Mouse (Mus musculus) liver, embryonic 12.5 days (tissue): Measurements from ENCODE around the gene Tead1. TPM values are rescaled to one million over a fixed set of nuclear protein-coding genes. Genes with fewer than 3 reads are reported as not detected.

Source experiments
- ATAC-seq: fragments of 200-750 bp; cut with Nextera tagmentation; 2 replicates; pipeline ENCODE4 v1.8.0; 2017; ENCODE audit warnings: moderate number of reproducible peaks, mild to moderate bottlenecking, moderate library complexity
- H3K27ac ChIP-seq: fragments of 300-500 bp; sonication (generic); 2 replicates; pipeline ENCODE4 v1.5.1; 2016; ENCODE audit warnings: mild to moderate bottlenecking
- H3K27me3 ChIP-seq: fragments of 300-500 bp; sonication (generic); replicated peaks from 2 replicates; pipeline ENCODE4 v1.6.1; 2016; ENCODE audit warnings: mild to moderate bottlenecking, moderate library complexity
- H3K36me3 ChIP-seq: fragments of 300-500 bp; sonication (generic); 2 replicates; pipeline ENCODE4 v1.6.1; 2016; ENCODE audit warnings: mild to moderate bottlenecking, moderate library complexity
- H3K4me1 ChIP-seq: fragments of 300-500 bp; sonication (generic); 2 replicates; pipeline ENCODE4 v1.6.1; 2016
- H3K4me2 ChIP-seq: fragments of 300-500 bp; sonication (generic); 2 replicates; pipeline ENCODE4 v1.6.1; 2016; ENCODE audit warnings: mild to moderate bottlenecking, moderate library complexity
- H3K4me3 ChIP-seq: fragments of 300-500 bp; sonication (generic); 2 replicates; pipeline ENCODE4 v1.5.1; 2016; ENCODE audit warnings: mild to moderate bottlenecking, moderate library complexity
- H3K9ac ChIP-seq: fragments of 300-500 bp; sonication (generic); 2 replicates; pipeline ENCODE4 v1.6.1; 2016; ENCODE audit warnings: mild to moderate bottlenecking, moderate library complexity
- H3K9me3 ChIP-seq: fragments of 300-500 bp; sonication (generic); replicated peaks from 2 replicates; pipeline ENCODE4 v1.6.1; 2016; ENCODE audit warnings: mild to moderate bottlenecking, moderate library complexity
- WGBS: fragments of 180-500 bp; shearing (Covaris S2); methylation state at CpG from one replicate; pipeline ENCODE4 v1.1.7; 2016; ENCODE audit not compliant: insufficient replicate concordance; 5-methylcytosine and 5-hydroxymethylcytosine counted together
- polyA plus RNA-seq: library from polyadenylated mRNA; unstranded; fragments of >200 nt; fragmentation: Nextera tagmentation; extraction: Ambion mirVana; gene quantifications from 2 replicates; pipeline ENCODE4 v1.2.1, GENCODE M21; 2016

The Tead1 gene
- polyA plus RNA-seq, 1 experiment from 2014 or later = 5.2 TPM

DNA sequence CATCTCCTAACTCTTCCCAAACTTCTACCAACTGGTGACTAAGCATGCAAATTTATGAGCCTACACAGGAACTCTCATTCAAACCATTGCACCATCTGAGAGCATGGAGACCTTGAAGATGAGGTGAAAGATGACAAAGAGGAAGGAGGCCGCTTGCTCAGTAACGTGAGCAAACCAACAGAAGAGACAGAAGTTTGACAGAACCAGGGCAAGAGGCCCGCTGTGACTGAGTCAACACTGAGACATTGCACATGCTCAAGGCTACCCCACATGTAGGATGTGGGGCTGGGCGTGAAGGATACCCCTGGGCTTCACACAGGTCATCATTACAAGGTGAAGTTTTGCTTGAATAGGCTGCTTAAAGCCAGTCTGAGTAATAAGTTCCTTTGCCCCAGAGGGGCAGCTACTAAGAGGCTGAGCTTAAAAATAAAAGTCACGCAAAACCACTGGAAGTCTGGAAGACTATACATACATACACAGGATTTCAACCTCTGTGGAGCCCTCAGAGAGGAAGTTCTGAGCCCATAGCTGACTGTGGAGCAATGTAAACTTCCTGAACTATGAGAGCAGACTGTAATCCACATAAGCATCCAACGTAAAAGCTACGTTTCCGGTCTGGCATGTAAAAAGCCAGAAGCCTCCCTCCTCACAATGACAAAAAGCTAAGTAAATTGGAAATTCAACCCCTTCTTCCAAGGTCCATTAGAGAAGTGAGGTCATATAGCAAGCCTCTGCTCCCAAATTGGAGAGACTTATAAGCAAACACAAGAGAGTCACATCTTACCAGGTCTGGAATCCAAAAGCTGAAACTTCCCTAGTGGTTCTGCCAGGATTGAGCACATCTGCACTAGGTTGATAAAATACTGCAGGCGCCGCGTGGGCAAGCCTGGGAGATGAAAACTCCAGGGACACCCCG lies 16.5 kb upstream of the Tead1 start:
- H3K9me3 ChIP-seq = peaks cover 3% of the 10 kb centered on the region; the same call in 1 of the 2 replicates
- no peak overlapping the region for H3K9ac ChIP-seq
- H3K27ac ChIP-seq = peak overlapping the region; percentile 62
- H3K36me3 ChIP-seq = no peaks in the 10 kb centered on the region
- H3K4me1 ChIP-seq = no peaks in the 10 kb centered on the region
- no peaks in the 10 kb centered on the region for H3K27me3 ChIP-seq
- 40% methylated on average over 12 of the region's 12 CpGs for WGBS
- no peak for ATAC-seq
- H3K4me3 ChIP-seq = no peak overlapping the region
- H3K4me2 ChIP-seq = no peak overlapping the region

DNA sequence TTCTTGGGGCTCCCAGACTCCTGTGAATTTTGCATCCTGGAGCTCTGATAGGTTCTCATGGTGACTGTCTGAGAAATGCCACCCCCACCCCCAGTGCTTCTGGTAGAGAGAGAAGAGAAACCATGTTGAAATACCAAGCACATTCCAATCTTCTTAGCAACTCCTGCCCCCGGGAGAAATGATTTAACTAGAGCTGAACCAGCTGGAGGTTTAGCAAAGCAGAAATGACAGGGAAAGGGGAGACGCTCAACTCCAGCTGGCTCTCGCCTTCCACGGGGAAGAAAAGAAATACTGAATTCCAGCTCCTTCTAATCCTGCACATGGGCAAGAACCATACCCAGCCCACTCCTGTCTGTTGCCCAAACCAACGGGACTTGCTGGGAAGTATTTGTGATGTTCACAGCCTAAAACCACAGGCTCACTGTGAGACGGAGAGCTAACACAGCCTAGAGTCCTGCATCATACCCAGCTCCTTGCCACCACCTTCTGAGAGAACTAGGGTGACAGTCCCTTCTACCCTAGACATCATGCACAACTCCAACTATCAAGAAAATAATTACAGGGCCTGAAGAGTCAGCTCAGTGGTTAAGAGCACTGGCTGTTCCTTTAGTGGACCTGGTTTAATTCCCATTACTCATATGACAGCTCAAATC lies 15.7 kb upstream of the Tead1 start:
- no peak overlapping the region for H3K4me3 ChIP-seq
- WGBS = 33% methylated on average over 6 of the region's 6 CpGs
- ATAC-seq = no peak
- H3K4me1 ChIP-seq = no peaks in the 10 kb centered on the region
- H3K27ac ChIP-seq = peak overlapping the region; percentile 62
- no peaks in the 10 kb centered on the region for H3K27me3 ChIP-seq
- H3K36me3 ChIP-seq = no peaks in the 10 kb centered on the region
- no peak overlapping the region for H3K4me2 ChIP-seq
- peaks cover 3% of the 10 kb centered on the region; the same call in 1 of the 2 replicates for H3K9me3 ChIP-seq
- no peak overlapping the region for H3K9ac ChIP-seq

DNA sequence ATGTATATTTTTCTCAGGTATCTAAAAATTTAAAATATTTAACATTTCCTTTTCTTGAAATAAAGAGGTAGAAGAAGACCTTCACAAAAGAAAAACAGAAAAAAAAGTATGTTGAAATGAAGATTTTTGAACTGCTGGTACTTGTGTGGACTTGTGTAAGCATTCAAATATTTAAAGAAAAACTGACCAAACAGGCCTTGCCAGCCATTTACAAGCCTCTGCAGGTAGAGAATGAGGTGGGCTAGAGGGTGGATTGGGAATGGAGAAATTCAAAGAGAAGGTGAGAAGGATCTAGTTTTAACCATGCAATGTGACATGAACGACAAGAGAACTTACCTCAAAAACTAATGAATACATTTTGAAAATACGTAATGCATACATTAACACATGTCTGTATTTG lies 9.1 kb upstream of the Tead1 start:
- no peaks in the 10 kb centered on the region for H3K4me1 ChIP-seq
- ATAC-seq = no peak
- no peak overlapping the region for H3K9ac ChIP-seq
- 52% methylated on average over 2 of the region's 2 CpGs for WGBS
- H3K27me3 ChIP-seq = peaks cover 5% of the 10 kb centered on the region; the same call in 1 of the 2 replicates
- H3K4me2 ChIP-seq = no peak overlapping the region
- H3K9me3 ChIP-seq = 0 out of 2 replicates have a peak, but pooled peaks cover under 1% of the 10 kb centered on the region
- H3K36me3 ChIP-seq = no peaks in the 10 kb centered on the region
- no peak overlapping the region for H3K4me3 ChIP-seq
- H3K27ac ChIP-seq = no peak overlapping the region

DNA sequence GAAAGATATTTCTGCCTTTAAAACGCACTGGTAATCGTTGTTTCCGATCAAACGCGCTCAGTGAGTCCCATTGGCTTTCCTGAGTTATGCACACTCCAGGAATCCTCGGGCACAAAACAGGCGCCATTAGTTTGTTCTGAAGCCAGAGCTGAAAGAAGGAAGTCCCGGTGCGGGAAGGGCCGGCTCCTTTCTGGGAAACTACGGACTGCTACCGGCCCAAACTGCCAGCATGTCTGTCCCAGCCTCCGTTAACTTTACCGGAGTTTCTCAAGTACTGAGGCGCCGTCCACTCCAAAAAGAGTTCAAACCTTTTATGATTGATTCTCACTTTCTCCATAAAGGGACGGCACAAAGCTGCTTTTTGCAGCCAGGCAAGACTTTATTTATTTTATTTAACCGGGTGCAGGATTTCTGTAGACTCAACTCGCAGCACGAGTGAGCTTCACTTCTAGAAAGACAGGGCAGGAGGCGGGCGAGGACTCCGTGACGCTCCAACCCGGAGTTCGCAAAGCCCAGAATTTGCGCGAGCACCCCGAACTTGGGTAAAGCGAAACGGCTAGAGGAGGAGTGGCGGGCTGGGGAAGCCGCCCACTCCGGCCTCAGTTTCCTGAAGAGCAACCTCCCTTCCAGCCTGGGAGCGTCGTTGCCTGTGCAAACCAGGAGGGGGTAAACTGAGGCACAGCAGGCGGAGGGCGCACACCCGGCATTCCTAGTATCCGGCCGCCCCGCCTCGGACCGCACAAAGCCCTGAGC lies 524 bp upstream of the Tead1 start:
- peak overlapping the region; percentile 39; the same call in 1 of the 2 replicates for H3K9ac ChIP-seq
- peak overlapping the region; percentile 56 for H3K27ac ChIP-seq

DNA sequence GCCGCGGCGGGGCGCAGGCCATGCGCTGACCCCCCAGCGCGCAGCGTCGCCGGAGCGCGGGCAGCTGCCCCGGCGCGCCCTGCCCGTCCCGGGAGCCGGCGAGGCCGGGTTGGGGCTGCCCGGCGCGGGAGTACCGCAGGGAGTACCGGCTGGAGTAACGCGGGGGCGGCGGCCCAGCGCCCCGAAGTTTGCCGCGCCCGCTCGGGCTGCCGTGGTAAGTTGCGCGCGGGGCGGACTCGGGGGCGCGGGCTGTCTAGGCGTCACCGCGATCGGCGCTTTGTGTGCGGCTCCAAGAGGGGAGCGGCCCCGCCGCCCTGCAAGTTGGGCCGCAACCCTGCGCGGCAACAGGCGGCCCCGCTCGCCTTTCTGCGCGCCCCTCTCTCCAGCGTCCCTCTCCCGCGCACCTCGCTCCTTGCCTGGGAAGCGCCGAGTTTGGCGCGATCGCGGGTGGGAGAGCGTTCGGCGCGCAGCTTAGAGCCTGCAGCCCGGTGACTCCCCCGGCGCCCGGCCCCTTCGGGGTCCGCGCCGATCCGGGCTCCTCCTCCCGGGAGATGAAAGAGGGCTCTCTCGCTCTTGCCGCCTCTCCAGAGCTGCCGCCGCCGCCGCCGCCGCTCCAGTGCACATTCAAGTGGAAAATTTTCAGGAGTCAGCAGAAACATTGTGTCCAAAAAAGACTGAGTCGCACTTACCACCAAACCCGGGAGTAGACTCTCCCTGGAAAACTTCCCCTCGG lies 561 bp downstream of the Tead1 start:
- Histone ChIP-seq H3K4me2 (peak overlapping the region; percentile 71), H3K9ac (peak overlapping the region; percentile 59), H3K36me3 (no peaks in the 10 kb centered on the region), H3K9me3 (0 out of 2 replicates have a peak, but pooled peaks cover 2% of the 10 kb centered on the region), H3K4me3 (peak overlapping the region; percentile 62), H3K27ac (peak overlapping the region; percentile 73), H3K4me1 (peaks cover 8% of the 10 kb centered on the region), H3K27me3 (peaks cover 84% of the 10 kb centered on the region)
- peak; percentile 32; the same call in 1 of the 2 replicates for ATAC-seq
- under 1% methylated on average over 75 of the region's 95 CpGs for WGBS

More for the DNA sequence above, 524 bp upstream of the Tead1 start:
- Histone ChIP-seq H3K4me2 (peak overlapping the region; percentile 71), H3K36me3 (no peaks in the 10 kb centered on the region), H3K4me3 (peak overlapping the region; percentile 62), H3K27me3 (peaks cover 80% of the 10 kb centered on the region), H3K9me3 (0 out of 2 replicates have a peak, but pooled peaks cover 2% of the 10 kb centered on the region), H3K4me1 (peaks cover 8% of the 10 kb centered on the region)
- 1% methylated on average over 37 of the region's 44 CpGs for WGBS
- no peak for ATAC-seq

DNA sequence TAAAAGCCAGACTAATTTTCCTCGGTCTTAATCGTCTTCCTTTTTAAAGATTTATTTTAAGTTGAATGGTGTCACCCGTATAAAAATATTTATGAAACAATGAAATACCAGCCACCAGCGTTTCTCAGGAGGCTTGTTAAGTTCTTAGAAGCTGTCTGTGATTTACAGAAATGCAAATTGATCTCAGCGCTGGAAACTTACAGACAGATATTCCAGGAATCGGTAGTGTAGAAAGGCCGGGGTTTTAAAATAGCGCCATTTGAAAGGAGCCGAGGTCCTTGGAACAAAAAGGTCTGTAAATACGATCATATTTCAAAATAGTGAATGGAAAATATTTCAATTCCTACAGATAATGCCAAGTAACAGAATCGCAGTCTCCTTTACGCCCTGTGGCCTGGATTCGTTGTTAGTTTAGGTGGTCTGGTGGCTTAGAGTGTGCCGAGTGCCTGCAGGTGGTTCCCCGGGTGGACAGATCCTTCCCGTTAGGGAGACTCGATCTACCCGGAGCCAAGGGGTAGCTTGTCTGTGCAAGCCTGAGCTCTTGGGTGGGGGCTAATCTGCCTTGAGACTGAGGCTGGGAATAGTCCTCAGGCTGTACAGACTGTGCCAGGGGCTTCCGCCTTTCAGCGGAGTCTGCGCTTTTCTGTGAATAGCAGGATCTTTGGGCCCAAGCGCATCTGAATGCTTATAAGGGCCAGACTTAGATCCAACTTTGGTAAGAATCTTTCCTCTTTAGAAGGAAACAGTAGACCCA lies 1.6 kb downstream of the Tead1 start:
- ATAC-seq = no peak
- peak overlapping the region; percentile 71 for H3K4me2 ChIP-seq
- H3K9ac ChIP-seq = peak overlapping the region; percentile 44
- H3K9me3 ChIP-seq = no peaks in the 10 kb centered on the region
- WGBS = 4% methylated on average over 22 of the region's 22 CpGs
- no peak overlapping the region for H3K27ac ChIP-seq
- no peaks in the 10 kb centered on the region for H3K36me3 ChIP-seq
- H3K4me1 ChIP-seq = peaks cover 18% of the 10 kb centered on the region
- H3K27me3 ChIP-seq = peaks cover 94% of the 10 kb centered on the region
- peak overlapping the region; percentile 62 for H3K4me3 ChIP-seq

DNA sequence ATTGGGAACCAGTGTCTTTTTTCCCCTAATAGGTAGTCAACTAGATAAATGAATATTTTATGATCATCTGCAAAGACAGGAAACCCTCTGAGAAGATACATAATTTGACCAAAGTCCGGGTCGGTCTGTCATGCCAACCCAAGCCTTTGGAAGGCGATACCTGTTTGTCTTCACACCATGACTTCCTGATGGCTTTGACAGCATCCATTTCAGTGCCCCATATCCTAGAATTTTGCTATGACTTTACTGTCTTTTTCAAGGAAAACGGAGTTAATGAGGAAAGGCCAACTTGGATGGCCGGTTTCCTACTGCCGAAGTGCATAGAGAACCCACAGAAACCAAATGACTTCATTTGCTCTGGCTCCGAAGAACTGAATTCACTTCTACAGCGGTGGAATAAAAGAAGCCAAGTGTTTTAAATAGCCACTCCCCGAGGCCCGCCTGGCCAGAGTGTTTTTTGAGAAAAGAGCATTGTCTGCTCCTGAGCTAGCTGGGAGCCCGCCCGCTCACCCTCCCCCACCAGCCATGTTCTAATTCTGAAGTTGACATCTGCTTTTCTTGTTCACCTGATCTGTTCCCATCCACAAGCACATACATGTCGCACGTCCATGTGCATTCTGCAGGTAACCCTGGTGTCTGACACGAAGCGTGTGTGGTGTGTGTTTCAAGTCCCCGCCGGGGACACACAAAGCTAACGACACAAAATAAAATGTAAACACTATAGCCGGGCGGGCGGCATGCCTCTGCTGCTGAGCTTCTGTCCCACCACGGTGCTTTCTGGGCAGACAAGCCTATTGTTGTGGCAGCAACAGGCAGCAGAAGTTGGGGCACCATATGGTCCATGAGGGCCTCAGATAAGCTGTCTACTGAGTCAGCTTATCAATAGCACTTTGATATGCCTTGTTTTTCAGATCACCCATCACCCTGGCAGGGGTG lies 5.8 kb downstream of the Tead1 start:
- Histone ChIP-seq H3K9ac (no peak overlapping the region), H3K27me3 (peaks cover 92% of the 10 kb centered on the region), H3K4me2 (peak overlapping the region; percentile 30), H3K36me3 (no peaks in the 10 kb centered on the region), H3K9me3 (no peaks in the 10 kb centered on the region), H3K27ac (no peak overlapping the region), H3K4me1 (peaks cover 10% of the 10 kb centered on the region), H3K4me3 (no peak overlapping the region)
- no peak for ATAC-seq
- 15% methylated on average over 23 of the region's 23 CpGs for WGBS

DNA sequence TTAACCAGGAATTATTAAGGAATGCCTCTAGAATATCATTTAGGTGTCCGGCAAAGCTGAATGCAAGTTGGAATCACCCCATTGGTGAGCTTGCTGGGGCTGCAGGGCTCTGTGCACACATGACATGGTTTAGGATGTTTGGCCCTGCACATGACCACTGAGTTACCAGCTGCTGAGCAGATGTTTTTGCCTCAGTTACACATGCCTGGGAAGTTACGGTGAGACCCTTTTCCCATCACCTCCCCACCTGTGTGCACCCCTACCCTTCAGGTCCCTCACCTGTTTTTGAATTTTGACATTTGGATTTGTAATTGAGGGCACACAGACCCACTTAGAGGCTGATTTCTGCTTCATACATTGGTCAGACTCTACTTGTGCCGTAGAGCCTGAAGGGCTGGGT lies 6.9 kb downstream of the Tead1 start:
- no peak overlapping the region for H3K4me2 ChIP-seq
- WGBS = 64% methylated on average over 3 of the region's 3 CpGs
- ATAC-seq = no peak
- no peaks in the 10 kb centered on the region for H3K9me3 ChIP-seq
- H3K9ac ChIP-seq = no peak overlapping the region
- H3K36me3 ChIP-seq = no peaks in the 10 kb centered on the region
- peaks cover 15% of the 10 kb centered on the region for H3K4me1 ChIP-seq
- peaks cover 91% of the 10 kb centered on the region for H3K27me3 ChIP-seq
- H3K27ac ChIP-seq = no peak overlapping the region
- no peak overlapping the region for H3K4me3 ChIP-seq

DNA sequence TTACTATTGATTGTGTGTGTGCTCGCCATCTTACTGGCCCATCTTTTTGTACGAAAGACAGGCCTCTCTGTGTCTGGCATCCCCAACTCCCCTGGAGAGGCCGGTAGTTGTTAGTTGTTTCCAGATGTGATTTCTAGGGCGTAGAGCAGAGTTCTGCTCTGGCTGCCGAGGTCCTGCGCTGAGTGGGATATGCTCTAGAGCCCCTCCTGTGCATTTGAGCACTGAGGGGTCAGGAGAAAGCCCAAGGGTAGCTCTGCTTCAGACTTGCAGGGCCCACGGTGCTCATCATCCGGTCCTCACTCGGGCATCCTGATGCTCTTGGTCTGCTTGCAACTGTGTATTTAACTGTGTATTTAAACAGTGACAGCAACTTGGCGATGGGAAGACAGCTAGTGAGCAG lies 7.5 kb downstream of the Tead1 start:
- Histone ChIP-seq H3K4me1 (peaks cover 21% of the 10 kb centered on the region), H3K9ac (no peak overlapping the region), H3K27ac (no peak overlapping the region), H3K4me2 (no peak overlapping the region), H3K9me3 (no peaks in the 10 kb centered on the region), H3K27me3 (peaks cover 94% of the 10 kb centered on the region), H3K36me3 (no peaks in the 10 kb centered on the region), H3K4me3 (no peak overlapping the region)
- ATAC-seq = no peak
- 42% methylated on average over 9 of the region's 10 CpGs for WGBS

DNA sequence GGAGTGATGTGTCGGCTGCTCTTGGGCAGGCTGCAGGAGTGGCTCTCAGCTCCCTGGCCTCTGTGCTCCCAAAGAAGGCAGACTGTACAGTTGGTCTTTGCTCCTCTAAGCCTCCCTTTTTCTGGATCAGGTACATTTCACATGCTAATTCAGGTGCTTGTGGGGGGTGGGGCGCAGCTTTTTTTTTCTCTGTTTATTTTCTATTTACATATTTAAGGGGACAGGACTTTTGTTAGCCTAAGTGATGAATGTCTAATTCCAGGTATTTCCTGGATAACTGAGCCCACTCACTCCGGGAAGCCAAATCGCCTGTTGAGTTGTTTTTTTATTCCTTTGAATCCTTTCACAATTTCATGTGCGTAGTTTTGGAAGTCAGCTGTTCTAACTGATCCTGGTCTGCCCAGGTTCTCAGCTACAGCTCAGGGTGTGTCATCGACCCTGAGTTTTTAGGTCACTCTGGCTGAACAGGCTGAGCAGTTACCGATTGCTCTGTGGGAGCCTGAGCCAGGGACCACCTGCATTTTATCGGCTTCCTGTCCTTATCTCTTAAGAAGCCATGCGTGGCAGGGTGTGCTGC lies 9.4 kb downstream of the Tead1 start:
- 28% methylated on average over 9 of the region's 9 CpGs for WGBS
- Histone ChIP-seq H3K4me3 (no peak overlapping the region), H3K4me2 (no peak overlapping the region), H3K27ac (no peak overlapping the region), H3K27me3 (peaks cover 92% of the 10 kb centered on the region), H3K4me1 (peaks cover 26% of the 10 kb centered on the region), H3K9ac (no peak overlapping the region), H3K9me3 (no peaks in the 10 kb centered on the region), H3K36me3 (no peaks in the 10 kb centered on the region)
- ATAC-seq = no peak
